Mouse (Mus musculus): Measurements from ENCODE around the gene Lcp1.

DNA sequence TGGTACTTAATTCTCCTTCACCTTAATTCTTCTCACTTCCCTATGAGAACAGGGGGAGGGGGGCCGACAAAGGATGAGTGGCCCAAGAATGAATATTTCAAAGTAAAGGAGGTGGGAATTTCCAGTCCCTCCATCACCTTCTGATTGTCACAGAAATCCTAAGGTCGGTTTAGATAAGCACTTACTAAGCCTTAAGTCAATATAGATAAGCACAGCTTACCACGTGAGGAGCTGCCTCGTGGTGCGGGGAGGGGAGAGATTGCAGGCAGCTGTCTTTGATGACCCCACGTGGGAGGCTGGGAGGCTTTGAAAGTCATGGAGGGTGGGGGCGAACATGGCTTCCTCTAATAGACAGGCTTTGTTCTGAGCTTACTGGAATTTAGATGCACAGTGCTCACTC, 66.8 kb downstream of the Lcp1 start:
- no peak for TF ChIP-seq CTCF (IDR thresholded peaks at IDR 0.05)
- no peak for TF ChIP-seq POLR2A (IDR thresholded peaks at IDR 0.05; ENCODE audit: insufficient read depth, low read depth, low read length)
- no peak for TF ChIP-seq EP300 (IDR thresholded peaks at IDR 0.05; ENCODE audit: insufficient read depth, low read depth, low read length)

All from heart, adult 2 months (tissue).